ENCODE assay signal across 8 mouse cellular contexts in the genomic region with DNA sequence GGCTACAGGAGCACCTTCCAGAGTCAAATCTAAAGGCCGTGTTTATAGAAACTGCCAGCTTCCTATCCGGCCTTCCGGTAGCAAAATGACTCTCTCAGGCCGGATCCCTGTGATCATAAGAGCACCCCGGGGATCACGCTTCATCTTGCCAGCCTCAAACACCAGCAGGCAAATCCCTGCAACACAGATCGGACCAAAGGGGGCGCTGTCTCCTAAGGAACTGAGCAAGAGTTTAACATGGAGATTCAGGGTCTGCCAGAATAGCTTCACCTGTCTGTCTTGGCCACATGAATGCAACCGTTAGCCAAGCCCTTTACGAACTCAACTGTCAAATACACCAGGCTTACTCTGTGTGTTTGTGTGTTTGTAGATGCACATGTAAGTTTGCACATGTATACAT. TPM values are rescaled to one million over a fixed set of nuclear protein-coding genes. Genes with fewer than 3 reads are reported as not detected.
DNase-seq lines count a peak whose midpoint lies in the region; ATAC-seq and TF ChIP-seq lines count a peak whose summit lies in the region.

No protein-coding gene starts in this region.

- 52% methylated on average over 10 of the region's 10 CpGs for WGBS in midbrain, postnatal 0 days
- WGBS in midbrain, embryonic 11.5 days = 58% methylated on average over 10 of the region's 10 CpGs
- 26% methylated on average over 10 of the region's 10 CpGs for WGBS in lung, postnatal 0 days

- peak; percentile 48 for DNase-seq in gastrocnemius, postnatal 10 days
- no peak for DNase-seq in gastrocnemius, adult 18-20 months (ENCODE audit: low spot score)
- DNase-seq in midbrain, postnatal 0 days (ENCODE audit: low spot score) = no peak
- no peak for DNase-seq in midbrain, embryonic 11.5 days (ENCODE audit: low spot score, missing footprints)
- peak; percentile 65 for DNase-seq in adrenal gland, postnatal 14 days
- peak; percentile 43 for DNase-seq in lung, postnatal 0 days (ENCODE audit: low spot score)
- no peak for DNase-seq in spleen, postnatal 14 days (ENCODE audit: low spot score in 2 of 2)
- DNase-seq in spleen, adult 12 weeks (ENCODE audit: low spot score) = no peak

- H3K9ac ChIP-seq in midbrain, postnatal 0 days (replicated peaks; ENCODE audit: low read length, poor library complexity, severe bottlenecking) = no peak overlapping the region
- no peak overlapping the region for H3K9ac ChIP-seq in midbrain, embryonic 11.5 days (ENCODE audit: low read length)
- H3K9ac ChIP-seq in lung, postnatal 0 days (replicated peaks; ENCODE audit: low read depth) = no peak overlapping the region

- no peak overlapping the region for H3K4me3 ChIP-seq in midbrain, postnatal 0 days (ENCODE audit: low read depth, low read length)
- no peak overlapping the region for H3K4me3 ChIP-seq in midbrain, embryonic 11.5 days (ENCODE audit: low read depth, low read length)
- H3K4me3 ChIP-seq in lung, postnatal 0 days (ENCODE audit: low read depth, low read length) = no peak overlapping the region

- no peaks in the 10 kb centered on the region for H3K4me1 ChIP-seq in midbrain, postnatal 0 days (ENCODE audit: insufficient read depth, low read length)
- no peaks in the 10 kb centered on the region for H3K4me1 ChIP-seq in midbrain, embryonic 11.5 days (ENCODE audit: control insufficient read depth, insufficient read depth, low read length)
- H3K4me1 ChIP-seq in lung, postnatal 0 days (ENCODE audit: insufficient read depth, low read depth, low read length) = no peaks in the 10 kb centered on the region

- TF ChIP-seq EP300 in lung, postnatal 0 days (IDR thresholded peaks at IDR 0.05) = no peak

- H3K4me2 ChIP-seq in midbrain, postnatal 0 days (ENCODE audit: low read depth, low read length, poor library complexity, severe bottlenecking) = no peak overlapping the region
- H3K4me2 ChIP-seq in midbrain, embryonic 11.5 days = no peak overlapping the region
- H3K4me2 ChIP-seq in lung, postnatal 0 days (replicated peaks; ENCODE audit: low read depth, low read length) = no peak overlapping the region

- no peaks in the 10 kb centered on the region for H3K9me3 ChIP-seq in midbrain, postnatal 0 days (ENCODE audit: low read length)
- H3K9me3 ChIP-seq in midbrain, embryonic 11.5 days (ENCODE audit: control insufficient read depth, low read length) = no peaks in the 10 kb centered on the region
- no peaks in the 10 kb centered on the region for H3K9me3 ChIP-seq in lung, postnatal 0 days (ENCODE audit: low read length)

- TF ChIP-seq CTCF in midbrain, postnatal 0 days (IDR thresholded peaks at IDR 0.05) = peak; percentile 72
- peak; percentile 77 for TF ChIP-seq CTCF in lung, postnatal 0 days (IDR thresholded peaks at IDR 0.05)

- H3K27ac ChIP-seq in midbrain, postnatal 0 days (ENCODE audit: low read depth, low read length) = no peak overlapping the region
- no peak overlapping the region for H3K27ac ChIP-seq in midbrain, embryonic 11.5 days (ENCODE audit: low read depth, low read length)
- no peak overlapping the region for H3K27ac ChIP-seq in lung, postnatal 0 days (ENCODE audit: low read length)

- H3K27me3 ChIP-seq in midbrain, postnatal 0 days (ENCODE audit: insufficient read depth, low read length) = no peaks in the 10 kb centered on the region
- H3K27me3 ChIP-seq in midbrain, embryonic 11.5 days (ENCODE audit: control insufficient read depth, insufficient read depth, low read length) = no peaks in the 10 kb centered on the region
- H3K27me3 ChIP-seq in lung, postnatal 0 days (replicated peaks; ENCODE audit: insufficient read depth, low read length) = no peaks in the 10 kb centered on the region

- no peaks in the 10 kb centered on the region for H3K36me3 ChIP-seq in midbrain, postnatal 0 days (ENCODE audit: insufficient read depth, low read length)
- H3K36me3 ChIP-seq in midbrain, embryonic 11.5 days (ENCODE audit: control insufficient read depth, insufficient read depth, low read length) = no peaks in the 10 kb centered on the region
- H3K36me3 ChIP-seq in lung, postnatal 0 days (ENCODE audit: insufficient read depth, low read length) = no peaks in the 10 kb centered on the region

- no peak for ATAC-seq in midbrain, postnatal 0 days (ENCODE audit: low FRiP score)
- no peak for ATAC-seq in midbrain, embryonic 11.5 days (ENCODE audit: low FRiP score)
- no peak for ATAC-seq in lung, postnatal 0 days

RNA-seq across cellular contexts. Expression of a gene that starts 8.9 kb away (rescaled TPM):
- total RNA-seq in gastrocnemius, postnatal 10 days (2021) = 1 to 10 TPM; 4.5 to 7.4 TPM
- 1 to 10 TPM in 1 of 2 experiments, under 1 TPM in 1; 0.68 to 1.4 TPM for total RNA-seq in gastrocnemius, adult 18-20 months (2021)
- total RNA-seq in midbrain, postnatal 0 days (2014; rRNA removed) = 9.4 and 9.6 TPM in 2 replicates
- polyA plus RNA-seq in midbrain, postnatal 0 days (2015; fragmentation: Nextera tagmentation; extraction: Ambion mirVana) = 7.5 and 8.5 TPM in 2 replicates
- polyA plus RNA-seq in midbrain, embryonic 11.5 days (2014; fragmentation: Nextera tagmentation; extraction: Ambion mirVana) = 2.4 and 2.7 TPM in 2 replicates
- total RNA-seq in adrenal gland, postnatal 14 days (2021) = 0.30 and 0.49 TPM in 2 replicates
- 3.0 and 3.1 TPM in 2 replicates for polyA plus RNA-seq in lung, postnatal 0 days (2015; fragmentation: Nextera tagmentation; extraction: Ambion mirVana)

Comparison
In these comparisons a context has a peak if more than half of its experiments do, and no peak if none do; other contexts are left out.
1. DNase-seq: peak in gastrocnemius, postnatal 10 days (single experiment), adrenal gland, postnatal 14 days (single experiment) and lung, postnatal 0 days (single experiment); none in gastrocnemius, adult 18-20 months (single experiment), midbrain, postnatal 0 days (single experiment), midbrain, embryonic 11.5 days (single experiment), spleen, postnatal 14 days (0 of 2) and spleen, adult 12 weeks (single experiment).